In genomic region chr1:54747785-54748420, GRCm38 (mm10) we compare ENCODE assay signal across 9 mouse cellular contexts.
DNase-seq lines count a peak whose midpoint lies in the region; ATAC-seq lines count a peak whose summit lies in the region.
"Had no signal": no experiment of that assay in that cellular context is flagged by ENCODE, and none has a peak within 500 bp of the region (broad histone marks: within the 10 kb centered on the region; RNA-seq: fewer than 3 reads in every experiment).

No protein-coding gene starts in this region.

- ATAC-seq in kidney, embryonic 14.5 days (ENCODE audit: low FRiP score, low TSS enrichment) = no peak
- ATAC-seq in activated CD4-positive, CD25-positive, alpha-beta regulatory T cell, adult 4 months = peak; percentile 77
- ATAC-seq in midbrain, embryonic 16.5 days = no peak
- no peak for ATAC-seq in forebrain, embryonic 11.5 days (replicated peaks; ENCODE audit: low FRiP score)
- no peak for ATAC-seq in forebrain, embryonic 13.5 days

- H3K27me3 ChIP-seq in kidney, embryonic 14.5 days (ENCODE audit: control insufficient read depth, insufficient read depth, low read length) = no peaks in the 10 kb centered on the region
- no peaks in the 10 kb centered on the region for H3K27me3 ChIP-seq in midbrain, embryonic 16.5 days (ENCODE audit: control insufficient read depth, insufficient read depth, low read depth, low read length)
- no peaks in the 10 kb centered on the region for H3K27me3 ChIP-seq in forebrain, embryonic 11.5 days (ENCODE audit: control insufficient read depth, insufficient read depth, low read length)
- no peaks in the 10 kb centered on the region for H3K27me3 ChIP-seq in forebrain, embryonic 13.5 days

- DNase-seq in kidney, adult 18-20 months = peak; percentile 25
- DNase-seq in heart, postnatal 4 days = peak; percentile 63
- DNase-seq in frontal cortex, postnatal 10 days (ENCODE audit: low spot score in 2 of 2) = no peak
- no peak for DNase-seq in forebrain, embryonic 11.5 days (ENCODE audit: low spot score)
- DNase-seq: cerebellum, postnatal 14 days had no signal

- H3K4me3 ChIP-seq in kidney, embryonic 14.5 days (ENCODE audit: low read length) = no peak overlapping the region
- no peak overlapping the region for H3K4me3 ChIP-seq in midbrain, embryonic 16.5 days (ENCODE audit: low read depth, low read length)
- H3K4me3 ChIP-seq in forebrain, embryonic 11.5 days (ENCODE audit: low read depth, low read length) = no peak overlapping the region
- no peak overlapping the region for H3K4me3 ChIP-seq in forebrain, embryonic 13.5 days

- no peaks in the 10 kb centered on the region for H3K36me3 ChIP-seq in kidney, embryonic 14.5 days (ENCODE audit: control insufficient read depth, insufficient read depth, low read length)
- H3K36me3 ChIP-seq in midbrain, embryonic 16.5 days (ENCODE audit: control insufficient read depth, insufficient read depth, low read length) = no peaks in the 10 kb centered on the region
- no peaks in the 10 kb centered on the region for H3K36me3 ChIP-seq in forebrain, embryonic 11.5 days (ENCODE audit: control insufficient read depth, insufficient read depth, low read length)
- no peaks in the 10 kb centered on the region for H3K36me3 ChIP-seq in forebrain, embryonic 13.5 days (ENCODE audit: poor library complexity, severe bottlenecking)

- H3K27ac ChIP-seq in kidney, embryonic 14.5 days (ENCODE audit: low read depth, low read length) = no peak overlapping the region
- peak overlapping the region; percentile 22; the same call in 1 of the 2 replicates for H3K27ac ChIP-seq in midbrain, embryonic 16.5 days (ENCODE audit: low read length)
- no peak overlapping the region for H3K27ac ChIP-seq in forebrain, embryonic 11.5 days (ENCODE audit: low read depth, low read length)
- no peak overlapping the region; the same call in 1 of the 2 replicates for H3K27ac ChIP-seq in forebrain, embryonic 13.5 days

- no peak overlapping the region for H3K4me2 ChIP-seq in kidney, embryonic 14.5 days (replicated peaks; ENCODE audit: low read depth, low read length)
- H3K4me2 ChIP-seq in midbrain, embryonic 16.5 days (ENCODE audit: low read length) = no peak overlapping the region
- no peak overlapping the region for H3K4me2 ChIP-seq in forebrain, embryonic 11.5 days (ENCODE audit: low read depth, low read length, severe bottlenecking)
- H3K4me2 ChIP-seq in forebrain, embryonic 13.5 days = no peak overlapping the region

- no peaks in the 10 kb centered on the region for H3K4me1 ChIP-seq in kidney, embryonic 14.5 days (ENCODE audit: control insufficient read depth, insufficient read depth, low read length)
- H3K4me1 ChIP-seq in midbrain, embryonic 16.5 days (ENCODE audit: control insufficient read depth, insufficient read depth, low read length) = peaks cover 4% of the 10 kb centered on the region; the same call in 1 of the 2 replicates
- no peaks in the 10 kb centered on the region for H3K4me1 ChIP-seq in forebrain, embryonic 11.5 days (replicated peaks; ENCODE audit: control insufficient read depth, insufficient read depth, low read length)
- no peaks in the 10 kb centered on the region for H3K4me1 ChIP-seq in forebrain, embryonic 13.5 days

- 35% methylated on average over 8 of the region's 8 CpGs for WGBS in kidney, embryonic 14.5 days
- WGBS in midbrain, embryonic 16.5 days = 59% methylated on average over 8 of the region's 8 CpGs
- WGBS in forebrain, embryonic 11.5 days = 84% methylated on average over 8 of the region's 8 CpGs
- WGBS in forebrain, embryonic 13.5 days = 70% methylated on average over 8 of the region's 8 CpGs

- no peak overlapping the region for H3K9ac ChIP-seq in kidney, embryonic 14.5 days (ENCODE audit: low read depth, low read length)
- no peak overlapping the region for H3K9ac ChIP-seq in midbrain, embryonic 16.5 days (ENCODE audit: low read depth, low read length)
- H3K9ac ChIP-seq in forebrain, embryonic 11.5 days (ENCODE audit: low read length) = no peak overlapping the region
- H3K9ac ChIP-seq in forebrain, embryonic 13.5 days = no peak overlapping the region

- no peaks in the 10 kb centered on the region for H3K9me3 ChIP-seq in kidney, embryonic 14.5 days (ENCODE audit: control insufficient read depth, low read length)
- H3K9me3 ChIP-seq in midbrain, embryonic 16.5 days (replicated peaks; ENCODE audit: control insufficient read depth, low read length, poor library complexity, severe bottlenecking) = no peaks in the 10 kb centered on the region
- H3K9me3 ChIP-seq in forebrain, embryonic 11.5 days (ENCODE audit: control insufficient read depth, low read length) = no peaks in the 10 kb centered on the region
- H3K9me3 ChIP-seq in forebrain, embryonic 13.5 days (replicated peaks) = no peaks in the 10 kb centered on the region

Comparison
In these comparisons a context has a peak if more than half of its experiments do, and no peak if none do; other contexts are left out.
1. DNase-seq: peak in kidney, adult 18-20 months (single experiment) and heart, postnatal 4 days (single experiment); none in frontal cortex, postnatal 10 days (0 of 2) and forebrain, embryonic 11.5 days (single experiment).